Mouse (Mus musculus) fibroblast of lung, adult 2 months (primary cell): ENCODE measurements around the gene Fbp1.
A peak's percentile ranks its signal among the peaks of the same experiment; 100 is the strongest.
"Not testable (repeated sequence)": the region's sequence is repeated elsewhere in the genome, so short reads cannot be mapped to it uniquely, and the experiment has no call there.

Experiments
- DNase-seq: peaks from one replicate; pipeline ENCODE4 v3.0.0-alpha.2; 2011; ENCODE audit warnings: low read depth

Fbp1 gene

DNA sequence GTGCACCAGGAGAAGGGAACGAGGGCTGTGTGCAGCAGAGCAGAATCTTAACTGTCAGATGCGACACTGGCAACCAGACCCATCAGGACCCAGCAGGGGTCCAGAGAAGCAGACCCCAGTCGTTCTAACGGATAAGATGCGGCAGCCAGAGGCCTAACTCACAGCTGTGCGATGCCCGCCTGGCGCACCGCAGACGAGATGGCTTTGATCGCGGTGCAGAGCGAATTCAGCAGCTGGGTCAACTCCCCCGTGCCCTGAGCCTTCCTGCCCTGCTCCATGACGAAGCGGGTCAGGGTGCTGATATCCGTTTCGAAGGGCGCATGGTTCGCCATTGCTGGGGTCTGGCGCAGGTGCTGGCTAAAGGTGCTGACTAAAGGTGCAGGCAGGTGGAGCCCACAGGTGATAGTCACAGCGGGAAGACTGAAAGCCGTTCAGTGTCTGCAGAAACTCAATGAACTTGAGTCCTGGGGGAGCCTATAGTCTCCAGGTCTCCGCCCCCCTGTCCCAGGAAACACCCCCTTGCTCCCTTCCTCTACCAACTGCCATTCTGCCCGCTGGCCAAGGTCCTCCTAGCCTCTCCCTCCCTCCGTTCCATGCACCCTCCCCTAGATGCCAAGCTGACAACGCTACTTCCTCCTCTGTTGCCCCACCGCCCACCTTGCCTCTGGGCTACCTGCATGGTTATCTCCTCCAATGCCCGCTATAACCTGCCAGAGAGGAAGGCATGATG is at the start of gene Fbp1:
Gene Fbp1, minus strand, starts transcription at position 571 of the 730 bp plus-strand sequence.
- no peak for DNase-seq

DNA sequence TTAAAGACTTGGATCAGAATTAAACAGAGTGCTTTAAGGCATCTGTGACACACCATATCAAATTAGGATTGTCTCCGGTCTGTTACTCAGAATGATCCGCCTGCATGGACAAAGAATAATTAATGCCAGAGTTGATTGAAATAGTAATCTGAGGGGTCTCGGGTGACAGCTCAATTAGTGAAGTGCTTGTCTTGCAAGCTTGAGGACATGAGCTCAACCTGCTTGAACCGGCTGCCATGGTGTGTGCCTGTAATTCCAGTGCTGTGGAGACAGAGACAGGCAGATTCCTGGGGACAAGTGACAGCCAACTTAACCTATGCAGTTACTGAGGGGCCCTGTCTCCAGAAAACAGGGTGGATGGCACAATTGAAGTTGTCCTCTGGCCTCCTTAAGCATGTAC is 44.4 kb upstream of the Fbp1 start:
- no peak for DNase-seq

DNA sequence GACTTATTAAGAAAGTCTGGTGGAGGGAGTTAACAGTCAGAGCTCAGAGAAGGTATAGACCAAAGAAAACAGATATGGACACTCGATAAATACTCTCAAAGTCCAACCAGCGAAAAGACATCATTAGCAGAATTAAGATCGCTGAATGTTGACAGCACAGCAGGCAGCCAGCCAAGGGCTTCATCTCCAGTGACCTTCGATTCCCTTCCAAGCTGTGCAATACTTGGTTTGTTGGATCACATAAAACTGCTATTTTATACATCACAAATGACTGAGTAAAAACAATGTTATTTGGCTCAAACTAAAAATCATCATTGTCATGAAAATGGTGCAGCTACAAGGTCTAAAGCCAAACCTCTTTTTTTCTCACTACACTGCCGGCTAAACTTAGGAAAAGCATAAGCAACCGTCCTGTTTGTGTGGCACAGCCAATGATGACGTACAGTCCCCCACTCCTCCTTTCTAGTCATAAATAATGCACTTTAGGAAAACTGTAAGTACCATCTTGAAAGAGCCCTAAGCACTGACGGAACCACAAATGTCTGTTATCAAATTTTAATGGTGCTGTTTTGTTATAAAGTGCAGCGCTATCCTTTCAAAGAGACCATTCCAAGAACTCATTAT is 41.8 kb upstream of the Fbp1 start:
- DNase-seq, result no peak

GRCm38 (mm10) chr13:62929144-62929543 is 41.1 kb upstream of the Fbp1 start:
- not testable (repeated sequence) for DNase-seq

- DNase-seq, result no peak
Measured at GRCm38 (mm10) chr13:62927470-62927869, 39.4 kb upstream of the Fbp1 start.

DNA sequence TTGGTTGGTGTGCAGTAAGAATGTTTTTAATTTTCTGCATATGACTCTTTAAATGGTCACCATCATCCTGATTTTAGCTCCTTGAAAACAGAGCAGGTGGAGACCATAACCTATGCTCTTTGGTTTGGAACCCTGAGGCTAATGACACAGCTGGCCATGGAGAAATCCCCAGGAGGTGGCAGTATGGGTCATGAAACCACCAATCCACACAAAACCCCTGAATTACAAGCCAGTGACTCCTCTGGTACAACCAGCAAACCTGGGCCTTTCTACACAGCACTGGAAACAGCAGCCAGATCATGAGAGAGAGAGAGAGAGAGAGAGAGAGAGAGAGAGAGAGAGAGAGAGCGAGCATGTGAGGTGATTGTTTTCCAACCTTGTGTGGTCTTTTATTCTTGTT is 38.4 kb upstream of the Fbp1 start:
- DNase-seq, result peak; percentile 59

GRCm38 (mm10) chr13:62923182-62923581 is 35.1 kb upstream of the Fbp1 start:
- no peak for DNase-seq

DNA sequence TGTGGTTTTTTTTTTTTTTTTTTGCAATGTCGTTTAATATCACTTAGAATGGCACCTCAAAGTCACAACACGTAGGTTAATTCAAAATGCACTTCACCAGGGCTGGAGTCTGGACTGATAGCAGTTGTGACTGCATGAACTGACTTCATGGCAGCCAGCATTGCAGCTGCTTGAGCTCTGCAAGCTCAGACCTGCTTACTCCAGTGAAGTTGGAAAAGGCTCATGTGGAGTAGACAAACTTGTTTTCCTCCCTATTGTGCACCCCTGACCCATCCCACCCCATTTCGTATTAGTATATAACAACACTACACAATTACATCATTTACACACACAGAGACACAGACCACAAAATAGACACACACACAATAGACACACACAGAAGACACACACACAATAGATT is 34.6 kb upstream of the Fbp1 start:
- no peak for DNase-seq

- peak; percentile 47 for DNase-seq
Measured at GRCm38 (mm10) chr13:62919647-62920341, 31.7 kb upstream of the Fbp1 start.

DNA sequence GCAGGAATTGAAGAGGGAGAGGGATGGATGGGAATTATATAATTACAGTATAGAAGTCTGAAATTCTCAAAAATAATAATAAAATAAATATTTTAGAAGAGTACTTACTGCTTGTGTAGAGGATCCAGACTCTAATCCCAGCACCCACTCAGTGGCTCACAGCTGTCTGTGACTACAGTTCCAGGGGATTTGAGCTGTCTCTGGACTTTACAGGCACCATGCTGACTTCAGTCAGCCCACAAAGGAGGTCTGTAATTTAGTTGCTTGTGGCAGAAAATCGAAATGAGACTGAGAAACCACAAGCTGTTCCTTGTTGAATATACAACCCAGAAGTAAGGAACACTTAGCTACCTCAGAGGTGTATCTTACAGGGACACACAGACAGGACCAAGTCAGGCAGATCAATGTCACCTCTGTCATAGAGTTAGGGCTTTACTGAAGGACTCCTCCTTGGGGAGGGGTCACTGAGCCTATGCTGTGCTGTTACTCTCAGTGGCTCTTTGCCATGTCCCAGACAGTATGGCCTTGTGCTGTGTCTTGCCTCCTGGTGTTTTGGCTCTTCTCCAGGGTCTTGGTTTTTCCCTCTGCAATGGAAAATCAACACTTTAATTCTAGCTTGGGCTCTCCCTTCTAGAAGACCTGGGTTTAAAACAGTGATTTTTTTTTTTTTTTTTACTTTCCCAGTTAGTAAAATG is 29.5 kb upstream of the Fbp1 start:
- DNase-seq, result no peak

DNA sequence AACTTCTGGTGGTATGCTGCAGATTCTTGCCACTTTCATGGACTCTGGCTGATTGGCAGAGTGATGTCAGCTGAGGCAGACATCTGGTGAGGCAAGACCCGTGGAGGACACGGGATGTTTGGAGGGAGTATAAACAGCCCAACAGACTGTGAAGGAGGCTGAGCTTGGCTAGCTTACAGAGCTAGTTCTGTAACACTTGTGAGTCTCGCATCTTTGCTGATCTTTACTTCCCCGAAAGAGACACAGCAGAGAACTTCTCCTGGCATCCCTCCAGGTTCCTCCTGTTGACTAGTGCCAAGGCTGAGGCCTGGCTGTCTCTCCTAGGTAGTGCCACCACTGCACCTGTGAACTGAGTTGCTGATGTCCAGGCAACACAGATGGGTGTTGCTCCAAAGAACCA is 28.6 kb upstream of the Fbp1 start:
- DNase-seq, result no peak

GRCm38 (mm10) chr13:62911575-62911974 is 23.5 kb upstream of the Fbp1 start:
- DNase-seq, result no peak

DNA sequence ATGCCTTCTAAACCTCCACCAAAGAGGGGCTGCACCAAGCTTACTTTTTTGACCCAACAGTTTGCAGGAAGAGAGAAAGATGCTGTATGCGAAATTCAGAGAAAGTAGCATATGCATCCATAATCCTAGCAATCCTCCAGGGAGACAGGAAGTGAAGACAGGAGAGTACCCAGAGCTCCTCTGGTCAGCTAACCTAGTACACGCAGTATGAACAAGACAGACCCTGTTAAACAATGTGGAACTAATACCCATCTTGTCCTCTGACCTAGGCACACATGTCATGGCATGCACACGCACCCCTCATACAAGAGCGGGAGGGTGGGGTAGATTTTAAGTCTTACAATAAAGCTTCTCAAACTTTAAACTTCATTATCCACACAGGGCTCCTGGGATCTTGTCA is 22.1 kb upstream of the Fbp1 start:
- DNase-seq, result no peak

GRCm38 (mm10) chr13:62909776-62910175 is 21.7 kb upstream of the Fbp1 start:
- DNase-seq, result no peak

DNA sequence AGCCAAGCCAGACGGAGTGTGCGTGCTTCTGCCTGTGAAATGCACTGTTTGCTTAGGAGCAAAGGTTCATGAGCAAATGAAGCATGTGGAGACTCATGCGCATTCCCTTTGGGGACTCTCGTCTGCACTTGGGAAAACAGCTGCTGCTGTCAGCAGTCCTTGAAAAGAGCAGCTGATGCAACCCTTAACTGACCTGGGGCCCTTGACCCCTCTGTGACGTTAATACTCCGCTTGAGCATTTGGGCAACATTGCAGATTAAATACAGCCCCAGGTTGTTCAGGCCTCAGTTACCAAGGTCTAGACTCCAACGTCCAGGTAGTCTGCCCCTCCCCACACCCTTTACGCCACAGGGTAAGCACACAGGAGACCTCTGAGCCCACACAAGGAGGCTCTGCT is 20.1 kb upstream of the Fbp1 start:
- no peak for DNase-seq

DNA sequence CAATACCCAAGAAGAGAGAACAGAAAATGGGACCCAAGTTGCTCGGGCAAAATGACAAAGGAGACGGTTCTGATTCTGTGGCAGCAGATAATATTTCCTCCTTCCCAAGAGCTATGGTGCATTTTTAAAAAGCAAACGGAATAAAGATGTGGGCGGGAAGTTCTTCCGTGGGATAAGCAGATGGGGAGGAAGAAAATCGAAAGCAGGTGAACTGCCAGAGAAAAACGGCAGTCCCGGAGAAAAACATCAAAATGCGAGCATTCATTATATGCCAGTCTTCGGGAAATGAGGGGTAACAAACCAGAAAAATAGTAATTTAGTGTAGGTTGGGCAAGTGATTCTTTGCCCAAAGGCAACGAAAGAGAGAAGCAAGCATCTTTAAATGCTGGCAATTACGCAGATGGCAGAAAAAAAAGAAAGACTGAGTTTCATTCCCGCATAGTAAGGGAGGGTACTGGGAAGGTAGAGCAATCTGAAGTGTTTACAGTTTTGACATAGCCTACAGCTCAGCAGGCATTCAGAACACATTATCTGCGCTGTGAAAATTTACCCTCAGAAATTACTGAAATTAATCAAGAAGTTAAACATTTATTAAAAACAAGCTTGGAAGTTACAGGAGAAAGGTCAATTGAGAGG is 19.6 kb upstream of the Fbp1 start:
- no peak for DNase-seq

DNA sequence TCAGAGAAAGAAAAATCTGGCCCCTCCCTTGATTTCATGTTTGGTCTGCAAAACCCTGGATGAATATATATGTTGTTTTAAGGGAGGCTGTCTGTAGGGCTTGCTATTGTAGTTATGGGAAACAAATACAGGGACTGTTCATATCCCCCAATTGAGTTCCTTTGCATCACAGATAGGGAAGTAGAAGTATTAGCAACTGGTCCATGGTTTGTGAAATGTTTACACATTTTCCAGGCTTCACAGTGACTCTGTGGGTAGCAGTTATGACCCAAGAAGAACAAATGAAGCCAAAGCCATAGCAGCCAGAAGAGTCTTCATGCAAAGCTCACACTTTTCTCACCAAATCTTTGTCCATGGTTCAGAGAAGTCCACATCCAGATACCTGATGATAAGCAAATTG is 13.1 kb upstream of the Fbp1 start:
- DNase-seq, result no peak

DNA sequence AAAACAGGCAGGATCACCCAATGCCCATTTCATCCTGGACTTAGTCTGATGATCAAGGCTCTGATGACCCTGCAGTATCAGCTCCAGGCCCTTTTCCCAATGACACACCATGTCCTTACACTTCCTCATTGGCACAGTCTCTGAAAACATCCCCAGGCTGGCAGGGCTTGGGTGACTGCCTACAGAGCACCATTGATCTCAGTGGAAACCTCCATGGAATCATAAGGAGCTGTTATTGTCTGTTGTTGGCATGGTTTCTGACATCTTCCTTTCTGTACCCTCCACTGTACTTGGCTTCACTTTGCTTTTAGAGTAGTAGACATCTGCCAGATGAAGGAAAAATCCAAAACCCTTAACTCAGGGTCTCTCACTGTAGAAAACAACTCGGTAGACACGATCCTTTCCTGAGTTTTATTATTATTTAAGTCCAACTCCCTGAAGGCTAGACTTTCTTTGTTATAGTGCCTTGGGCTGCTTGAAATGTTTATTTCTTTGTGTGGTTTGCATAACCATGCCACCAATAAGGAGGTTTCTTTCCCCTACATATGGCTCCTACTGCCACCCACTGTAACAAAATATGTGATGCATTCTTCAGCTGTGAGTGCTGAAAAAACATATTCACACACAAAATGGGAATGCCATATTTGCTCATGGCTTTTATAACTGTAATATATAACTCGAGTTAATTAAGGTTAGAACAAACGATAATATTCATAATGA is 10.0 kb upstream of the Fbp1 start:
- DNase-seq, result no peak

DNA sequence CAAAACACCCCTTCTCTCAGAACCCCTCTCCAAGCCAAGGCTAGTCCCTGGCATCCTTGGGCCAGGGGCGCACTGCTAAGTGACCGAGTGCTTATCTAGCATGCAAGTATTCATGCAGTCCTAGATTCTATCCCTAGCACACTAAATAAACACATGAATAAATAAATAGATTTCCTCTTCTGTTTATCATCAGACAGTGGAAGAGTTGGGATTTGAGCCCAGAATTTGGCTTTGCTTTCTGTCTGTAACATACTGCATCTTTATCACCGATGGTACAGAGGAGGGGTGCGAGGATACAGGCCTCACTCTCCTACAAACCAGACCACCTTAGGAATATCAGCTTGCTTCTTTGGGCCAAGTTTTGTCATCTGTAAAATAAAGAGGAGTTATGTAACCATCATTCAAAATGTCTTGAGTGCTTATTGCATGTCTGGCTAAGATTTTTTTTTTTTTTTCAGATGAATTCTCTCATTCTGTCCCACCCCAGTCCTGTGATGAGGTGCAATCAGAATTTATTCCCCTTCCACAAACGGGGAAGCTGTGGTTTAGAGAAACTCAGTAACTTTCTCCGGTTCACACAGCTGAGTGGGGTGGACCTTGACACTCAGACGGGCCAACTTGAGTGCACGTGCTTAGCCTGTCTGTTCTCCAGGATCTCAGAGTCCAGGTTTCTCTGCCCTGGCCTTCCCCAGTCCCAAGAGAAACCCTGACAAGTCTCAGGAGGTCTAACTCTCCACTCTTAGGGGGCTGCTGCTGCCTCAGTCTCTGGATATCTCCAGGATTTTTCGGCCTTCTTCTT is 5.2 kb upstream of the Fbp1 start:
- no peak for DNase-seq

- no peak for DNase-seq
Measured at GRCm38 (mm10) chr13:62889311-62889710, 1.2 kb upstream of the Fbp1 start.

DNA sequence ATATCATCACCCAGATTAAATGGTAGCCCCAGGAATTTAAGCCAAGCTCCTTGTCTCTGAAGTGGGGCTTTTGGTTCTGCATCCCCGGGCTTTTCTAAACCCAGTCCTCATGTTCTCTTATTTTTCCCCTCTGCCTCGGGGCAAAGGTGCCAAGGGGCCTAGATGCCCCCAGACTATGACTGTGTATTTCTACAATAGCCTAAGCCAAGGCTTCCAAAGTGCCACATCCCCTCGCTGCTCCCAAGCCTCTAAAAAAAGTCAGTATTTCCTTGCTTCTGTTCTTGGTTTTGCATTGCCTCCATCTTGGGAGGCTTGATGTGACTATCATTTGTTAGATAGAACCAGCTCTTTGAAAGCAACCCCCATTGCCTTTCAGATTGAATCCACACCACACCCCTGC is 3.5 kb downstream of the Fbp1 start:
- no peak for DNase-seq
